Mouse (Mus musculus): Measurements from ENCODE around the gene Cnga1.

GRCm38 (mm10) chr5:72636576-72636975 is 7.5 kb downstream of the Cnga1 start:
- no peak for TF ChIP-seq HCFC1 (IDR thresholded peaks at IDR 0.05; ENCODE audit: borderline replicate concordance, insufficient read depth, low read length)
- no peak for TF ChIP-seq MAFK (IDR thresholded peaks at IDR 0.05; ENCODE audit: insufficient read depth, low read depth, low read length)
- no peak for TF ChIP-seq ZC3H11A (IDR thresholded peaks at IDR 0.05; ENCODE audit: borderline replicate concordance, low read depth, low read length)
- TF ChIP-seq CHD2 (IDR thresholded peaks at IDR 0.05; ENCODE audit: low read depth, low read length), result no peak
